Mouse (Mus musculus) kidney, postnatal 25 days (tissue): ENCODE data around the gene Zfp362.
A peak's percentile ranks its signal among the peaks of the same experiment; 100 is the strongest.

Source experiments
- DNase-seq, 2 experiments: peaks; one replicate each; pipeline ENCODE4 v3.0.0; 2021; ENCODE audit warnings: mixed read lengths in 2 of 2

The Zfp362 gene

DNA sequence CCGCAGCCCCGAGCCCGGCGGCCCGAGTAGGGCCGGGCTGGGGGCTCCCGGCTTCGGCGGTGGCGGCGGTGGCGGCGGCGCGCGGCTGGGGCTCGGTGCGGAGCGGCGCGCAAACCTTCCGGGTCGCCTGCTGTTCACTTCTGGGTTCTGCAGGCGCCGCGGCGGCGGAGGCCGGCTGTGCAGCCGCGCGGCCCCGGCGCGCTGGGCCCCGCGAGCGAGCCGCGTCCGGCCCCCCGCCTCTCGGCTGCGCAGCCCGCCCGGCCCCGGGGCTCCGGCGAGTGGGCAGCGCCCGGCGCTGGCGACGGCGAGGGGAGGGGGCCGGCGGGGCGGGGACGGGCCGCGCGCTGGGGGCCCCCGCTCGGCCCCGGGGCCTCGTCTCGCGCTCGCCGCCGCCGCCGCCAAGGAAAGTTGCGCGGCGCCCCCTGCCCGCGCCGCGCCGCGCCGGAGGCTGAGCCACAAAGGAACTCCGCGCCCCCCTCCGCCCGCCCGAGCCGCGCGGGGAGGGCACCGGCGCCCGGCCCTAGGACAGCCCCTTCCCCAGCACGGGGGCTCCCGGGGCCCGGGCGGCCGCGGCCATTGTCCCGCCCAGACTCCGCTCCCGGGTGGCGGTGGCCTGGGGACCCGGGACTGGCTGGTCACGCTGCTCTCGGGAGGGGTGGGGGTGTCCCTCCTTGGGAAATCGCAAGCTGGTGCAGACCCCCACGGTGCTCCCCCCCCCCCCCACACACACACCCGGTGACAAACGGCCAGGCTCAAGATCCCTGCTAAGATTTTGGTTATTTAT lies at the start of gene Zfp362:
Gene Zfp362, minus strand, starts transcription at position 3 of the 784 bp plus-strand sequence.
- peak; percentile 58 to 82 for DNase-seq

DNA sequence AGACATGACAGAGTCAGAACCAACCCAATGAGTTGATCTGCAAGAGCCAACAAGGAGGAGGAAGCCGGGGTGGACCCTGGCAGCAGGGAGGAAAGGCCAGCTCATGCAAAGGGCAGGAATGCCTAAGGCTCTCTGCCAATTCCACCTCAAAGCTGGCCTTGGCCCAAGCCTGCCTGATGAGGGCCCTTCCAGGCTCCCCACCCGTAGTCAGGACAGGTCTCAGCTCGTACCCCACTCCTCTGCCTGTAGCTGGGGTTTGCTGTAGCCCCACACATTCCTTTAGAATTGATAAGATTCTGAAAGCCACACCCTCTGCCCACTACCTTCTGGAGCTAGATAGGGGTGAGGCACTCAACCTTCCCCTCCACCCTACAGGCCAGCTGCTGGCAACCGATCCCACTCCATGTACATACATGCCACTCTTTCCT lies 49.8 kb upstream of the Zfp362 start:
- DNase-seq, result peak; percentile 88 to 91

DNA sequence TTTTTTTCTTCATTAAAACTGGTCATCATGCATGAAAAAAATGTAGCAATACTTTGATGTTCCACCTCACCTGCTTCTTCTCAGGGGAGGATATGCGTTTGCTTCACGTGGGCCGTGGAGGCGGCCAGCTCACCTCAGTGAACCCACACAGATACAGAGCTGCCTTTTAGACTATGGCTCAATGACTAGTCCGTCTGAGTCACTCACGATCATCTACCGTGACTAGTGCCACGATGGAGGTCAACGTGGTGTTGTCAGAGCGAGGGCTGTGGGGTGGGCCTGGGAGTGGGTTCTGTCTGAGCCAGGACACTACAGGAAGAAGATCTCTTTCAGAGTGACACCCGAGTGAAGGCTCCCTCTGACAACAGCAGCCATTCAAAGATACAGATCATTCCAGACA lies 47.3 kb upstream of the Zfp362 start:
- DNase-seq, result no peak

DNA sequence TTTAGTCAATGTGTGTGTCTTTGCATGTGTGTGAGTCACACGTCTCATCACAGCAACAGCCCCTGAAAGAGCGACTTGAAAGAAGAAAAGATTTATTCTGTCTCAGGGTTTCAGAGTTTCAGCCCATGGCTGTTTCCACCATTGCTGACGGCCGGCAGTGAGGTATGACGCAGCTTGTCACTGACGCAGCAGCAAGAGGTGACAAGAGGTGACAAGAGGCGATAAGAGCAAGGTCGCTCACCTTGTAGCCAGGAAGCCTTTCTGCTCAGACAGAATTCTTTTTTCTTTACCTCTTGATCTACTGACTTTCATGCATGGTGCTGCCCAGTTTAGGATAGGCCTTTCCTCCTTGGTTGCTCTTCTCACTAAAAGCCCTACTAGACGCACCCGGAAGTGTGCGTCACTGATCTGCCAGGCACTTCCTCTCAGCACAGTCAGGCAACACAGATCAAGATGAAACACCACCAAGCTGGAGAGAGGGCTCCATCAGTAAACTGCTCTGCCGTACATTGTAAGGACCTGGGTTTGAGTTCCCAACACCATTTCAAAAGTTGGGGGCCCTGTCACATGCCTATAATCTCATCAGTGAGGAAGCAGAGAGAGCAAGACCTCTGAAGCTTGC lies 46.5 kb upstream of the Zfp362 start:
- DNase-seq, result no peak

DNA sequence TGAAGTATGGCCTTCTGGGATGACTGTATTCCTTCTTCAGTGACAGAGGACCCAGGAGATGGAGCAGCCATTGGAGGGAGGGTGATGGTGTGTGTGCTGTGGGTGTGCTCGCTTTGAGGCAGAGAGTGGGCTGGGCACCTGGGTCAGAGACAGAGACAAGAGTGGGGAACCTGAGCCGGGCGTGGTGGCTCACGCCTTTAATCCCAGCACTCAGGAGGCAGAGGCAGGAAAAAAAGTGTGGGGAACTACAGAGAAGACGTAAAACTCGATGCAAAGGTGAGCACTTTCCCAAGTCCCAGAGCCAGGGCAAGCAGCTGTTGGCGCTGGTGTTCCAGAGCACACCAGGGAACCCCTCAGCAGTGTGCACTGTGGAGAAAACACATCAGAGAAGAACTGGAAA lies 43.8 kb upstream of the Zfp362 start:
- DNase-seq, result no peak

DNA sequence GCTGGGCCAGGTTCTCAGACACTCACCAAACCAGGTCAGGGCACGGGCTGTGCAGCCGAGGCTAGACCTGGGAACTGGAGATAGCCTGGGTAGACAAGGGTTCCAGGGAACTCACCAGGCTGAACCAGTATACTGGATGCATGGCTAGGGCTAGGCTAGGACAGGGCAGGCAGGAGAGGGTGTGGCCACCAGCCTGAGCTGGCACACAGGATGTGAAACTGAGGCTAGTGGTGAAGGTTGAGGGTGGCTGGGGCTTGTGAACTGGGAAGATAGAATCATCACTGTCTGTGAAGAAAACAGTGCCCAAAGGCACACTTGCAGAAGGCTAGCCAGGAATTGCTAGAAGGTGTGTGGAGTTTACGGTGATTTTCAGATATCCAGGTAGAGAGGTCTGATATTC lies 43.1 kb upstream of the Zfp362 start:
- DNase-seq, result no peak

DNA sequence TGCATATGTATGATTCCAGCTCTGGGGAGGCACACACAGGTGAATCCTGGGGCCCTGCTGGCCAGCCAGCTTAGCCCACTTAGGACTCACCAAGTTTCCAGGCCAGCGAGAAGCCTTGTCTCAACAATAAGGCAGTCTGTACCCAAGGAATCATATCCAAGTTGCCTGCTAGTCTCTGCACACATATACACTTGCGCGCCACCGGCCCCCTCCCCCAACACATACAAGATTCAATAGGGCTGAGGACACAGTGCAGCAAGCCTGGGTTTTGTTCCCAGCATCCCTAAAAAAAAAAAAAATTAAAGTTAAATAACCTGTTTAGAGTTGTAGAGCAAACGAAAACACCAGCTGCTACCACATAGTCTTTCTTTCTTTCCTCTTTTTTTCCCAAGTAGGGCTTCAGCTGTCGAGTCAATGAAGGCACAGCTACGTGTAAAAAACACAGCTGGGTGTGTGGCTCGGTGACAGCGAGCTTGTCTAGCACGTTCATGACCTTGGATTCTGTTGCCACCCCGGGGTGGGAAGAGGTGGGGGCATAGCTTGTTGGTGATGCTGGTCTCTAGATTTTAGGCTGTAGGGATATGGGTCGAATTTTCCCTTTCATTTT lies 39.6 kb upstream of the Zfp362 start:
- peak in 1 of 2 experiments; percentile 19 for DNase-seq

DNA sequence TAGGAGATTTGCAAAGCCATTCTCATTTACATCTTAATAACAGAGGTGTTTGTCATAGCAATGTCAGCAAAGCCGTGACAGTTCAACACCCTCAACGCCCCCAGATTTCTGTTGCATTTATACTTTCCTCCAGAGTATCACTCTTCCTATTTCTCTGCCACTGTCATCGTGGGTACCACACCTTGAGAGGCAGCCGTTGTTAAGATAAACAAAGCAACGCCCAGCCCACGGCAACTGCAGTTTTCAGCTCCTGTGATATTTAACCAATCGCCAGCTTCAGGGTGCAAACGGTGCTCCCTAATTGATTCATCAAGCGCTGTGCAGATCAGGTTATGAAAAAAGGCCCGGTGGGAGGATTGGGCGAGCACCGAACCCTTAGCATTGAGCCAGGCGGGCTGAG lies 38.7 kb upstream of the Zfp362 start:
- DNase-seq, result no peak

DNA sequence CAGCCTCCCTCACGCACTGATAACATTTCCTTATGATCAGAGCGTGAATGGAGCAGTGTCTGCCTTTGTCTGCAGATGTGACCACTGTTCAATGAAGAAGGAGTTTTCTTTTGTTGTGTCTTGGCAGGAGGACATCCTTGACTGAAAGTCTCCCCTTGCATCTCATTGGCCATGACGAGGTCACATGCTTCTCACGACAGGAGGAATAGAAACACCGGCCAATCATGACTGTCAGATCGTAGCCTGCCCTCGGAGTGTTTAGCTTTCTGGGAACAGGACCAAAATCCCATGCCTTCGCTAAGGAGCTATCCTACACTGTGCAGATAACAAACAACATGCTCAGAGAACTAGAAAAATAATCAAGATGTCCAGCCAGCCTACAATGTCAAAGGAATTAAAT lies 35.4 kb upstream of the Zfp362 start:
- DNase-seq, result peak in 1 of 2 experiments; percentile 39

DNA sequence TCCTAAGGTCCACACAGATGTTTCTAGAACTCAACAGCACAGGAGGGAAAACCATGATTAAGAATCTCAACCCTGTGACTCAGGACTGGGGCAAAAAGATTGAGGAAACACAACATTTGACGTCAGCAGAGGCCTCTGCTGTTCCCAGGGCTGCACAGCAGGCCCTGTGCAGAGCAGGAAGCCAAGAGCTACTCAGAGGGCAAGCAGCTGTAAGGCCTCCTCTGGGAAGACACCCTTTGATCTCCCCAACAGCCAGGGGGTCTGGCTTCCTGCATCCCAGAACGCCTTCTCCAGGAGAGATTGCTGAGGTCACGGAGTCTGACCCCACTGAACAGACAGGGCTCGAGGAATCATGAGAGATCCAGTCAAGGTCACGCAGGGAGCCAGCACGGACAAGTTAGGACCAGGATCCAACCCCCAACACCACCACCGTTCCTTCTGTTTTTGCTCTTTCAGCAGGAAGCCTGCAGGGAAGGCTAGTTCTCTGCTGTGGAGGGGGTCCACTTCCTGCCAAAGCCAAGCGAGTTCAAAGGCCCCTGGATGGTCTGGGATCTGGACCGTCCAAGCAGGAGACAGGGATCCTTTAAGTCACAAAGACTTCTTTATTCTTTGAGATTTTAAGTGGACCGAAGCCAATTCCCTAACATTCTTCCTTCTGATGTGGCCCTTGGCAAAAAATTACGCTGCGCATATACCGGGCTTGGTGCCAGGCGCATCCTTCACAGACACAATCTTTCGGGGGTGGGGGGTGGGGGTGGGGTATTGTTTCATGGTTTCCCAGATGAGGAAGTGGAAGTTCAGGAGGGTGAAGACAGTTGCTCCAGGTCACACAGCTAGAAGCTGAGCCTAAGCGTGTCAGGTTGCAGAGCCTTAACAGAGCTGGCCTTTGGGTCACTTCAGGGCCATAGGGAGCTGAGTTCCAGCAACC lies 34.2 kb upstream of the Zfp362 start:
- DNase-seq, result peak; percentile 49 to 82

DNA sequence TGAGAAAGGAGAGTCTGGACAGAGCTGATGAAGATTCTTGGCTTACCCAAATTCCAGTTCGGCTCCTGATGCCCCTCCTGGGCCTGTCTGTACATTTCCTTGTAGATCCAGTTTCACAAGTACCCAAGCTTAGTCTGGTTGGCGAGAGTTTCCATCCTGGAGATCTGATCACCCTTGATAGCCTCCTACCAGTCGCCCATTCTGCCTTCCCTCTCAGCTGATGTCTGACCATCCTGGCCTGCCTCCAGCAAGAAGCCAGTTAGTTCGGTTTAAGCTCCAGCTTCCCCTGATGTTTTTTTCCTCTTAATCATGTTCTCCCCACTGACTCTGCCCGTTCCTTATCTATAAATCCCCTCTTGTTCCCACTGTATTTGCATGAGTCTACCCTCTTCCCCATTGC lies 32.4 kb upstream of the Zfp362 start:
- peak in 1 of 2 experiments; percentile 25 for DNase-seq

DNA sequence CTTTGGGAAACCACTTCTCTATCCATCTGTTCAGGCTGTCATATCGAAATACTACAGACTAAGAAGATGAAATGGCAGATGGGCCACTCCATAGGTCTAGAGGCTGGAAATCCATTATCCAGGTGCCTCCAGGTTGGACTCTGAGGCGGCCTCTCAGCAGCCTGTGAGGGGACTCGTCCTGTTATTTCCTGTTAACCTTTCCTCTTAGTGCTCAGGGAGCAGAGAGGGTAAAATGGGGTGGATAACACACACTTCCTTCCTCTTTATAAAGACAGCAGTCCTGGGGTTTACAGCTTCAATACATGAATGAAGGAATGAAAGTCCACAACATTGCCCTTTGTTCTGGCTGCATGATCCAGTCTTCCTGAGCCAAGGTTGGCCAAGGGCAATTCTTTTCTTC lies 18.3 kb upstream of the Zfp362 start:
- no peak for DNase-seq

DNA sequence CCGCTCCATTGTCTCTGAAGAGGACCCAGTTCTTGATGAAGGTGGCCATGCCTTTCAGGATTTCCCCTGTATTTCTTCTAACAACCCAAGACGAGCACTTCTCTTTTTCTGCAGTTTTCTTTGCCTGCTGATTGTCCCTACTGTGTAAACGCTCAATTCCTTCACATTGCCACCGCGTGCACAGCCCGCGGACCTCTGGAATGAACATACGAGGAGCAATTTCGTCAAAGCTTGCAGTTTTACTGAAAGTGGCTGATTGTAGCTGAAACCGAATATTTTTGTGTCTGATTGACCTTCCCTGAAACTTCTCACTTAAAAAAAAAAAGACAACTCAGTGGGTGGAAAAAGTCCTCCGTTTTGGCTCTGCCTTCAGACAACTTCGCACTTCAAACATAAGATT lies 14.7 kb upstream of the Zfp362 start:
- peak in 1 of 2 experiments; percentile 8 for DNase-seq

DNA sequence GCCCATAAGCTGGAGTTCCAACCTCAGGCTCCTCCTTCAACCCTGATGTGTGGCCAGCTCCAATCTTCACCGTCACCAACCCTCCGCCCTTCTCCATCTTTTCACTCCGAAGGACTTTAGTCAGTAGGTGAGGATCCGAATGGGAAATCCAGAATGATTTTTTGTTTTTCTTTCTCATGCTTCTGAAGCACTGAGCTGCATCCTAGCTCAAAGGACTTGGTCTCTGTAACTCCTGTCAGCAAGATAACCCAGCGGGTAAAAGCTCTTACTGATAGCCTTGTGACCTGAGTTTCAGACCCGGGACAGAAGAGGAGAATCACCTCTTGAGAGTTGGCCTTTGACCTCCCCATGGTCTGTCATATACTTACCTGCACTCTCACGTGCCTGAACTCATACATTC lies 11.2 kb upstream of the Zfp362 start:
- no peak for DNase-seq

DNA sequence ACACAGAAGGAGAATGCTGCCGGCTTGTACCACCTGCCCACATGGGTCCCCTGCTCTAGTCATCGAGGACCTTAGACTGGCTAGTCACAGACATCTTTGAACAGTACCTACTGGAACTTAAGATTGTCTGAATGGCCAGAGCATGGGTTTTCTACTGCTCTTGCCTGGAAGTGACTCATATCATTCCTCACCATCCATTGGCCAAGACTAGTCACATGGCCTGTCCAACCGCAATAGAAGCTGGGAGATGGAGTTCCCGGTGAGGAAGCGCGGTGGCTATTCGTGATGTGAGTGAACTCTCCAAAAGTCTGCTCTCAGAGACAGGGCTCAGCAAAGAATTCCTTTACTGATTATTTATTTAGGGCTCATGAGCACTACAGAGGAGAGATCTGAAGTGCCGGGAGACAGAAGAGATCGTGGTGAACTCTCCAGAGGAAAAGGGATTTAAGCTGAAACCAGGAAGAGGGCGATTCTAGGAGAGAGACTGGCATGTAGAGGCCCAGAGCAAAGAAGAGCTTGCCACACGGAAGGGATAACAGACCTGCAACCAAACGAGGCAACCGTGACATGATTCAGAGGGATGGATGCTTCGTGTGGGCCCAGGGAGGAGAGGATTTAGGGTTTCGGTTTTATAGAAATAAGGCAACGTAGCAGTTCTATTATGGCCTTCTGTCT lies 5.7 kb upstream of the Zfp362 start:
- peak; percentile 86 to 91 for DNase-seq

DNA sequence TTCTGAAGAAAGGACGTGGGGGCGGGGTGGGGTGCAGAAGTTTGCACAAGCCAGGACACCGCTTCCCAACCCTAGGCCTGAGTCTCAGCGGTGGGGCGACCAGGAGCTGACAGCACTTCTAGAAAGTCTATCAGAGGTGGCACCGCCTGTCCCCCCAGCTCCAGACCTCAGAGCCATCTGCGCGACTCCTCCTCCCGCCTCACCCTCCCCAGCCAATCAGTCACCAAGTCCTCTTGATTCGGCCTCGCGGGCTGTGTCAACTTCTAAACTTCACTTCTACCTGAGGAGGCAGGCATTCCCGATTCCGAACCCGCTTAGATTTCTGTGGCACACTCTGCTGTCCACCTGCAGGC lies 958 bp upstream of the Zfp362 start:
- peak; percentile 78 to 90 for DNase-seq

DNA sequence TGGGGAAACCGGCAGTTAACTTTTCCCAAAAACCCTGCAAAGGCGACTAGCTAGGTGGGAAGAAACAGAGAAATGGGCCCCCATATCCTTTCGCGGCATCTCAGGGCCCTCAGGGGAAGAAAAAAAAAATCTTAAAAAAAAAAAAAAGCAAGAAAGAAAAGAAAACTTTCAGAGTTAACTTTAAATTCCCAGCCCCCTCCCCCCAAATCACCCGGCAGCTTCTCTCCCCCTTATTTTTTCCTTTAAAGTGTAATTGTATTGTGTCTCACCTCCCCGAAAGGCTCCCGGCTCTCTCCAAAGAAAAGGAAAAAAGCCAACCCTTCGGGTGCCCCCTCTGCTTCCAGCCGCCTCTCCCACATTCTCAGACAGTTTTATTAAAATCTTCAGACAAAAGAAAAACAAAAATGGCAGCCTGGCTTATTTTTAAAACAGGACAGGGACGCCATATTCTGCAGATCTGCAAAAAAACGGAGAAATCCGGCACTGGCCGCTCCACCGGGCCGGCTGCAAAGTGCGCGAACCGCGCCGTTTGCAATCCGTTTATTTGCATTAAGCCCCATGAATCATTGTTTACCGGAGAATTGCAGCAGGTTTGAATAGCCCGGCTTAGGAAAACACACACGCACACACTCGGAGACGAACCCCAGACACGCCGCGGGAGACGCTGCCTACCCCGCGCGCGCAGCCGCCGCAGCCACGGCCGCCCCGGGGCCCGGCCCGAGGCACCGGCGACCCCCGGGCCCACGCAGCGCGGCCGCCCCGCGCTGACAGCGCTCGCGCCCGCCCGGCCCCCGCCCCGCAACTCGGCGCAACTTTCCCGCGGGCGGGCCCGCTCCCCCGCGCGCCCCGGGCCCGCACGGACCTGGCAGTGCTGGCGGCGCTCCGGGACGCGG lies 449 bp downstream of the Zfp362 start:
- DNase-seq, result peak; percentile 21 to 39

DNA sequence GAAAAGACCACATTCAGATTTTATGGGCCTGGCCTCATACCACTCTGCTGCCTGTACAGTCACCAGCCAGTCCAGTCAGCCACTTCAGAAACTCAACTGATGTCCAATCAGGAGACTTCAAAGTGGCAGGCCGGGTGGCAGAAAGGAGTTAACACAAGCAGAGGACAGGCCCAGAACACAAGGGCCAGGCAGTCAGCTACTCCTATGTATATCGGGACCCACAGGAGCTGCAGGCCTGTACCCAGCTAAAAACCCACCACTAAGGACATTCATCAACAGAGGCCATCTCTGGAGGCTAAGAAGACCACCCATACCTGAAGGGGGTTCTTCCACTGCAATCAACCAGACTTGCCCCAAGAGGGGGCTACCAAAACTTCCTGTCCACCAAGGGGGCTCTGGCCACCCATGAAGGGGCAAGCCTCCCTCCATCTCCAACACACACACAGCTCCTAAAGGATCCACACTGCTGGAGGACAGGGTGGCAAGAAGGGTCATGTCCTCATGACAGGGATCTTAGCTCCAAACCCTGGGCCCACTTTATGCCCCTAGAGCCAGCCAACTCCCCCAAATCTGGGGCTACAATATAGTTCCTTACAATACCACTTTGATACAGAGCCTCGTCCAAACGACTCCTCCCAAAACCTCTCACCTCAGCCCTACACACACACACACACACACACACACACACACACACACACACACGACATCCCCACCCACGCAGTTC lies 1.3 kb downstream of the Zfp362 start:
- DNase-seq, result peak in 1 of 2 experiments; percentile 39

DNA sequence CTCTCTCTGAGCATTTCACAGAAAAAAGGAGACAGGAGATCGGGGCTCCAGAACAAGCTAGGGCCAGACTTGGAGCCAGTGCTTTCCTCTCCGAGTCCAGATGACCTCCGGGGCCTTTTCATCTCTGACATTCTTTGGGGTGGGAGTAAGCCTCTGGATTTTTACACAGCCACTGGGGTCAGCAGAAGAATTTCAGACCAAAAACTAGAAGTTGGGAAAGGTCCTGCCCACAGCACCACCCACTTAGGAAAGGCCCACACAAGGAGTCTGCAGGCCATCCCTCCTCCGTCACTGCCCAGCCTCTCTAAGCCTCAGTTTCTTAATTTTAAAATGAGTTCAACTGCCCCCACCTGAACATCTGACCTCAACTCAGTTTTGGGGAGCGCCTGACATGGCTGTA lies 2.3 kb downstream of the Zfp362 start:
- peak in 1 of 2 experiments; percentile 24 for DNase-seq

DNA sequence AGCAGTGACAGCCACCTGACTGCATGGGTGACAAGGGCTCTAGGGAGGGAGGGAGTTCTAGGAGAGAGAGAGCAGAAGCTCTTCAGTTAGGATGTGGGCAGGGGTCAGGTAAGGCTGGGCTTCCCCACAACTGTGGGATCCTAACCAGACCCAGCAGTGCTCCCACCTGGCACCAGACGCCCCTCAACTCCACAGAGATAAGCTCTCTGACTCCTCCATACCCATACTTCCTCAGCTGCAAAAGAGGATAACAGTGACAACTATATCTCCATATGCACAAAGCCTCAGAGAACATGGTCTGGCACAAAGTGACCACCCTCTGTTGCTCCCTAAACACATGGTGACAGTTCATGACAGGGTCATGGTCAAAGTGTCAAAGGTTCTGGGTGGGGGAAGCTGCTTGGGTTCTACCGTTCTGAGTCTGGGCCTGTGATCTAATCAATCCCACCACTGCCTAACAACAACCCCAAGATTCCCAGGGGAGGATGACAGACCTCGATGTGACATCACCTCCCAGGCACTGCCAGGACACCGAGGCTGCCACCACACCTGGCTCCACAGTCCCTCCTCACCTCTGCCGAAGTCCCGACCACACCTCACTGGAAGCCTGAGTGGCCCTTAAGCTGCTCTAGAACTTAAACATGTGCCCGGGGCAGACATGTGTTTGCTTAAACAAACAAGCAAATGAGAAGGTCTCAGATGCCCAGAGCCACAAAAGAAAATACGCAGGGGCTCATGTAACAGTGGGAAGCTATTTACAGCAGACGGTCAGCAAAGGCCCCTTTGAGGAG lies 4.0 kb downstream of the Zfp362 start:
- no peak for DNase-seq
